Mouse (Mus musculus) embryonic fibroblast, embryonic 13.5 days (primary cell): Measurements from ENCODE around the gene Ppp1ca. TPM values are rescaled to one million over a fixed set of nuclear protein-coding genes. Genes with fewer than 3 reads are reported as not detected.
A peak's percentile ranks its signal among the peaks of the same experiment; 100 is the strongest.

Source experiments
- H3K27ac ChIP-seq: 2 replicates; pipeline ENCODE4 v1.5.1; 2012; ENCODE audit warnings: low read length, control low read depth, inconsistent platforms; ENCODE audit not compliant: insufficient read depth
- H3K4me1 ChIP-seq: 2 replicates; pipeline ENCODE4 v1.6.1; 2011; ENCODE audit warnings: low read length; ENCODE audit not compliant: control insufficient read depth, insufficient read depth
- H3K4me3 ChIP-seq: 2 replicates; pipeline ENCODE4 v1.5.1; 2011; ENCODE audit warnings: mild to moderate bottlenecking, control low read depth, low read length; ENCODE audit not compliant: insufficient read depth
- CTCF ChIP-seq: IDR thresholded peaks from 2 replicates; pipeline ENCODE4 v1.5.1; 2011; ENCODE audit warnings: mild to moderate bottlenecking, control low read depth, low read length, moderate library complexity, borderline replicate concordance; ENCODE audit not compliant: insufficient read depth
- POLR2A ChIP-seq: IDR thresholded peaks from 2 replicates; pipeline ENCODE4 v1.6.1; 2011; ENCODE audit warnings: low read depth, mild to moderate bottlenecking, control low read depth, low read length, moderate library complexity
- polyA plus RNA-seq: library from polyadenylated mRNA; stranded (reverse); fragments of >200 nt; gene quantifications from 2 replicates; pipeline ENCODE4 v1.2.4, GENCODE M21; 2011; ENCODE audit warnings: low read depth; ENCODE audit not compliant: missing spikeins, insufficient read length

Ppp1ca gene
- polyA plus RNA-seq, 1 experiment: 327 TPM

DNA sequence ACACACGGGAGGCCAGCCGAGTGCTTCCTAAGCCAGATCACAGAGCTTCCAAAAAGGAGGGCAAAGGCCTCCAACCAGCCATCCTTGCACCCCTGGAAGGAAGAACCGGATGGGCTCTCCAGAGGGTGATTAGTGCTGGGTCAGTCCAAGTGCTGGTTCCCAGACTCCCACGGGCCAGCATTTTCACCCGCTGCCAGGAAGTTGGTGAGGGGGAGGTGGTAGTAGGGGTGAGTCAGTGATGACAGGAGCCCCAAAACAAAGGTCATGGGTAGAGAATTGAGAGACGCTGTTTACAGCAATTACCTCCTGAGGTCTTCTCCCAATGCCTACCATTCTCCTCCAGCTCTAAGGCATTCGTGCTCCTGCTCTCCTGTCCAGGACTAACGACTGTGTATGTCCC lies 38.5 kb downstream of the Ppp1ca start:
- Histone ChIP-seq H3K4me3 (no peak overlapping the region), H3K4me1 (peaks cover 10% of the 10 kb centered on the region), H3K27ac (peak overlapping the region; percentile 63)
- no peak for TF ChIP-seq CTCF
- no peak for TF ChIP-seq POLR2A

- TF ChIP-seq CTCF (no peak), POLR2A (peak; percentile 81)
- Histone ChIP-seq H3K4me1 (peaks cover 10% of the 10 kb centered on the region), H3K4me3 (peak within 1 kb of the TSS; percentile 56), H3K27ac (peak within 1 kb of the TSS; percentile 85)
These were observed 39.7 kb downstream of the Ppp1ca start, which contains the start of gene Pold4 for GRCm38 (mm10) chr19:4231253-4232185. Gene Pold4, plus strand, starts transcription at chr19:4231899.

DNA sequence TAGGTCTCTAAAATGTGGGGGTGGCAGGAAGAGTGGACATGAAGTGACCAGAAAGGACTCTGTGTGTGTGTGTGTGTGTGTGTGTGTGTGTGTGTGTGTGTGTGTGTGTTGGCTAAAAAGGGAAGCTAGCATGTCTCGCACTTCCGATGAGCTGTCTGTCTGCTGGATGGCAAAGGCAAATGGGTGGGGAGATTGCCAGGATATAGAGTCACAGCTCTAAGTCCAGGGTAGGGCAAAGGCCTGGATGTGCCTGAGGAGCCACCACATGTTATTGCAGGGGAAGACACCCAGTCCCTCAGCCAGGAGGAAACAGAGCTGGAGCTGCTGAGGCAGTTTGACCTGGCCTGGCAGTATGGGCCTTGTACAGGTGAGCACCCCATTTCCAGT lies 40.3 kb downstream of the Ppp1ca start:
- Histone ChIP-seq H3K4me1 (peaks cover 10% of the 10 kb centered on the region), H3K4me3 (peak overlapping the region; percentile 56), H3K27ac (peak overlapping the region; percentile 85)
- TF ChIP-seq CTCF (no peak), POLR2A (no peak; the same call in 1 of the 2 replicates)

DNA sequence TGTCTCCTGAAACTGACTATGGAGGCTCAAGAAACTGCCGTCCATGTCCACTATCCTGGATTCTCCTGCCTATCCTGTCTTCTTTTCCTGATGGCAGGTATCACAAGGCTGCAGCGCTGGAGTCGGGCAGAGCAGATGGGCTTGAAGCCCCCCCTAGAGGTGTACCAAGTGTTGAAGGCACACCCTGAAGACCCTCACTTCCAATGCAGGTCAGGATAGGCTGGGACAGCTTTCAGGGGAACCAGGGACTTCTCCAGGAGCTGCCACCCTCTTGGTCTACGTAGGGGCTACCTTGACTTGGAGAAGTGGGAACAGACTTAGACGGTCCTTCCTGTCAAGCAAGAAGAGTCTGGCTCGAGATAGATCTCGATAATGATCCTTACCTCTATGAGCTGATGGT lies 40.8 kb downstream of the Ppp1ca start:
- Histone ChIP-seq H3K4me3 (no peak overlapping the region), H3K27ac (peak overlapping the region; percentile 85; the same call in 1 of the 2 replicates), H3K4me1 (peaks cover 10% of the 10 kb centered on the region)
- TF ChIP-seq CTCF: no peak
- TF ChIP-seq POLR2A: no peak; the same call in 1 of the 2 replicates

DNA sequence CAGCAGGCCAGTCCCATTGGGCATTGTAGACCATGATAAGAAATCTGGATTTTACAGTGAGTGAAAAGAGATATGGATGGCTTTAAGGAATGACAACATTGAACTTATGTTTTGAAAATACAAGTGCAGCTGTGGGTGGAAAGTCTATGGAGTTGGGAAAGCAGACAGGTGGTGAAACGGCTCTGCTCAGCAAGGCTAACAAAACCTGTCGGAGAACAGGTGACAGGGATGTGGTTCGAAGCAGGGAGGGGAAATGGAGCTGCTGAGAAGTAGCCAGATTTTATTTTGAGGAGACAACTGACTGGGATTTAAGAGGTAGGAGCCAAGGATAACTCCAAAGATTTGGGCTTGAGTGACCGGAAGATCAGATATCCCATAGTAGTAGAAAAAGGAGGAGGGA lies 42.7 kb downstream of the Ppp1ca start:
- no peak overlapping the region for H3K27ac ChIP-seq
- TF ChIP-seq POLR2A: no peak
- H3K4me3 ChIP-seq: no peak overlapping the region
- peaks cover 10% of the 10 kb centered on the region for H3K4me1 ChIP-seq

DNA sequence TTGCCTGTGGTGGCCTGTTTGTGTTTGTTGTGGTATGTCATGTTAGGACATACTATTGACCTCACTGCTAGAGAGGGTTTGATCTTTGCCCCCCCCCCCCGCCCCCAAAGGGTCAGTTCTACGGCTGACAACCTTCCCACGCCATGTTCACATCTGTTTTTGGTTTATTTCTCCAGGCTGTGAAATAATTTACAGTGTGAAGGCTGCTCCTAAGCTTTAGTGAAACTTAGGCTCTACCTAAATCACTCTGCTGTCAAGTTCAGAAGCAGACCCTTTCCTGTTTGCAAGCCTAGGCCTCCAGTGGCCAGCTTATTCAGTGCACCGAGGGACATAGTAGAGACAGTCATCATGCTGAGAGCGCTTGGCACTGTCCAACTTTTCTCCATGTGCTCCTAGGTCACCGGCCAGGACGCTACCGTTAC lies 48.4 kb downstream of the Ppp1ca start:
- no peak overlapping the region for H3K27ac ChIP-seq
- TF ChIP-seq POLR2A (no peak), CTCF (no peak)
- no peak overlapping the region for H3K4me3 ChIP-seq
- H3K4me1 ChIP-seq: peaks cover 3% of the 10 kb centered on the region; the same call in 1 of the 2 replicates

- no peak for TF ChIP-seq CTCF
- no peak for TF ChIP-seq POLR2A
- no peak overlapping the region for H3K4me3 ChIP-seq
- peaks cover 5% of the 10 kb centered on the region for H3K4me1 ChIP-seq
- no peak overlapping the region for H3K27ac ChIP-seq
These were observed 50.6 kb downstream of the Ppp1ca start for GRCm38 (mm10) chr19:4242416-4242815.

DNA sequence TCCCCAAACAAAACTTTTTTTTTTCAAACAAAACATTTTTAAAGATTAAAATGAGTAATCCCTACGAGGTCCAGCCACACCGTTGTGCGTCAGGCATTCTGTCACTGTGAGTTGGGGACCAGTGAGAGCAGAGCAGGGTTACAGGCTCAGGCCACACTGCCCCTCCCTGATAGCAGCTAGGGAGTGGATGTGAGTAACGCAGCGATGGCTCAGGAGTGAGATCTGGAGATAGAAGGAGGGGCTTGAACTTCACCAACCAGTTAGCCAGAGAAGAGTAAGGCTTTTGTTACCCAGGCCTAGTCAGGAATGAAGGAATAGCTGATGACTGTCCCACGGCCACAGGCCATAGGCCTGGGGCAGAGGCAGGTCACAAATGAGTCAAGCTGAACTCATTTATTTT lies 52.9 kb downstream of the Ppp1ca start:
- TF ChIP-seq POLR2A (no peak), CTCF (no peak)
- Histone ChIP-seq H3K4me3 (no peak overlapping the region), H3K27ac (no peak overlapping the region), H3K4me1 (peaks cover 5% of the 10 kb centered on the region)

Other genes with a start within 250 kb of the Ppp1ca start
- not detected in 2 replicates for gene Aldh3b3, start 233.4 kb upstream of the Ppp1ca start, polyA plus RNA-seq
- not detected in 2 replicates for gene Aldh3b2, start 219.7 kb upstream of the Ppp1ca start, polyA plus RNA-seq
- gene Acy3, start 205.5 kb upstream of the Ppp1ca start, polyA plus RNA-seq: 4.9 and 7.7 TPM in 2 replicates
- not detected in 2 replicates for gene Tbx10, start 199.3 kb upstream of the Ppp1ca start, polyA plus RNA-seq
- gene Nudt8, start 191.5 kb upstream of the Ppp1ca start, polyA plus RNA-seq: 18.5 and 19.7 TPM in 2 replicates
- 2.1 TPM in 2 replicates for gene Gm49405, start 191.4 kb upstream of the Ppp1ca start, polyA plus RNA-seq
- gene Doc2g, start 188.8 kb upstream of the Ppp1ca start, polyA plus RNA-seq: 2.1 and 3.2 TPM in 2 replicates
- 64.3 and 74.1 TPM in 2 replicates for gene Ndufv1, start 179.3 kb upstream of the Ppp1ca start, polyA plus RNA-seq
- gene Gstp1, start 154.1 kb upstream of the Ppp1ca start, polyA plus RNA-seq: 225 and 296 TPM in 2 replicates
- gene Gstp2, start 146.0 kb upstream of the Ppp1ca start, polyA plus RNA-seq: 1.7 and 3.1 TPM in 2 replicates
- gene Gstp3, start 132.5 kb upstream of the Ppp1ca start, polyA plus RNA-seq: not detected in 2 replicates
- gene Cabp2, start 110.5 kb upstream of the Ppp1ca start, polyA plus RNA-seq: not detected in 2 replicates
- 25.1 and 32.1 TPM in 2 replicates for gene Cdk2ap2, start 94.9 kb upstream of the Ppp1ca start, polyA plus RNA-seq
- gene Pitpnm1, start 92.1 kb upstream of the Ppp1ca start, polyA plus RNA-seq: 14.5 and 19.5 TPM in 2 replicates
- 63.9 and 72.7 TPM in 2 replicates for gene Aip, start 66.2 kb upstream of the Ppp1ca start, polyA plus RNA-seq
- not detected in 2 replicates for gene Gpr152, start 52.3 kb upstream of the Ppp1ca start, polyA plus RNA-seq
- gene Cabp4, start 48.0 kb upstream of the Ppp1ca start, polyA plus RNA-seq: not detected in 2 replicates
- 143 and 179 TPM in 2 replicates for gene Coro1b, start 43.4 kb upstream of the Ppp1ca start, polyA plus RNA-seq
- gene Ptprcap, start 38.5 kb upstream of the Ppp1ca start, polyA plus RNA-seq: 0.50 TPM in 1 of 2 replicates, not detected in the other
- gene Rps6kb2, start 28.7 kb upstream of the Ppp1ca start, polyA plus RNA-seq: 18.7 and 35.9 TPM in 2 replicates
- 3.3 and 4.4 TPM in 2 replicates for gene Carns1, start 16.6 kb upstream of the Ppp1ca start, polyA plus RNA-seq
- 0.25 and 0.42 TPM in 2 replicates for gene Tbc1d10c, start 781 bp upstream of the Ppp1ca start, polyA plus RNA-seq
- gene Rad9a, start 9.6 kb downstream of the Ppp1ca start, polyA plus RNA-seq: 25.5 and 32.3 TPM in 2 replicates
- gene Clcf1, start 22.2 kb downstream of the Ppp1ca start, polyA plus RNA-seq: 15.2 and 16.8 TPM in 2 replicates
- gene AC109138.7, start 22.3 kb downstream of the Ppp1ca start, polyA plus RNA-seq: not detected in 2 replicates
- gene Pold4, start 39.8 kb downstream of the Ppp1ca start, polyA plus RNA-seq: 55.2 and 55.8 TPM in 2 replicates
- 14.0 and 22.5 TPM in 2 replicates for gene Ssh3, start 77.1 kb downstream of the Ppp1ca start, polyA plus RNA-seq
- gene Ankrd13d, start 91.1 kb downstream of the Ppp1ca start, polyA plus RNA-seq: 5.7 and 7.3 TPM in 2 replicates
- 40.5 and 41.6 TPM in 2 replicates for gene Grk2, start 114.2 kb downstream of the Ppp1ca start, polyA plus RNA-seq
- 78.1 and 90.4 TPM in 2 replicates for gene Kdm2a, start 206.2 kb downstream of the Ppp1ca start, polyA plus RNA-seq
- gene Rhod, start 247.4 kb downstream of the Ppp1ca start, polyA plus RNA-seq: 24.1 and 29.2 TPM in 2 replicates